Mouse (Mus musculus): ENCODE data around the gene Vps50. TPM values are rescaled to one million over a fixed set of nuclear protein-coding genes. Genes with fewer than 3 reads are reported as not detected.

Vps50 gene
- 10 to 100 TPM; 22.0 to 27.8 TPM for polyA plus RNA-seq (2017; shearing (Covaris generic))

DNA sequence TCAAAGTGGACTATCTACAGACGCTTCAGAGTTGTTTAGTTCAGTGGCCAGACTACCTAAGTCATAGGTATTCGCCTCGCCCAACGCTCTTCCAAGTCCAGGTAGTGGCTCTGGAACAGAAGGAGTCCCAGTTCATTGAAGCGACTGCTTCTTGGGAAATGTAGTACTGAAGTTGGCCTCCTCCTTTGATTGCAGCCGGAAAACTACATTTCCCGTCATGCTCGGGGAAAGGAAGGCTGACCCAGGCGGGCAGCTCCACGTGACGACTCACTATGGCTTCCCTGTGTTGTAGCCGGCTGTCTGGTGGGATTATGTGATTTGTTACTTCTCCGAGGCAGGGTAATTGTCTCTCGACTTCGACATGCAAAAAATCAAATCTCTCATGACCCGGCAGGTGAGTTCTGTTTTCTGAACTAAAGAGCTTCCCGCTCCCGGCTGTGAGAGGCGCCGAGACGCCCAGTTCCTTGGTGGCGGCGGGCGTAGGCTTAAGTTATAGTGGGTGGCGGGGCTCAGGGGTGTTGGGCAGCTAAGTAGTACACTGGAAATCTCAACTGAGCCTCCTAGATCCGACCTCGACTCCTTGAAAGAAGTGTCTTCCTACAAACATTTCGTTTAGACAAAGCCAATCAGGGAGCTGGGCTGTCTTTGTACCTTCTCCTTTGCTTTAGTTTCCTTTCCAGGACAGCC is at the start of gene Vps50, which contains the start of gene Hepacam2:
TSS of gene Vps50 (plus strand) at position 221 of the 687 bp plus-strand sequence.
TSS of gene Hepacam2 (minus strand) at position 137 of the 687 bp plus-strand sequence.

Other genes starting within 250 kb of the Vps50 start
- gene Samd9l, start 98.8 kb upstream of the Vps50 start, polyA plus RNA-seq (2017; shearing (Covaris generic)) = 10 to 100 TPM; 85.6 to 90.8 TPM
- under 1 TPM; 0.53 to 0.68 TPM for gene Hepacam2, start 84 bp upstream of the Vps50 start, polyA plus RNA-seq (2017; shearing (Covaris generic))

All from inflammation-experienced regulatory T-cells (primary cell).